Mouse (Mus musculus): ENCODE results near the gene Ccdc117. TPM values are rescaled to one million over a fixed set of nuclear protein-coding genes. Genes with fewer than 3 reads are reported as not detected.

The Ccdc117 gene
- polyA plus RNA-seq (2011; ENCODE audit: insufficient read depth, insufficient read length, low read depth, missing spikeins): 45.4 and 52.0 TPM in 2 replicates

DNA sequence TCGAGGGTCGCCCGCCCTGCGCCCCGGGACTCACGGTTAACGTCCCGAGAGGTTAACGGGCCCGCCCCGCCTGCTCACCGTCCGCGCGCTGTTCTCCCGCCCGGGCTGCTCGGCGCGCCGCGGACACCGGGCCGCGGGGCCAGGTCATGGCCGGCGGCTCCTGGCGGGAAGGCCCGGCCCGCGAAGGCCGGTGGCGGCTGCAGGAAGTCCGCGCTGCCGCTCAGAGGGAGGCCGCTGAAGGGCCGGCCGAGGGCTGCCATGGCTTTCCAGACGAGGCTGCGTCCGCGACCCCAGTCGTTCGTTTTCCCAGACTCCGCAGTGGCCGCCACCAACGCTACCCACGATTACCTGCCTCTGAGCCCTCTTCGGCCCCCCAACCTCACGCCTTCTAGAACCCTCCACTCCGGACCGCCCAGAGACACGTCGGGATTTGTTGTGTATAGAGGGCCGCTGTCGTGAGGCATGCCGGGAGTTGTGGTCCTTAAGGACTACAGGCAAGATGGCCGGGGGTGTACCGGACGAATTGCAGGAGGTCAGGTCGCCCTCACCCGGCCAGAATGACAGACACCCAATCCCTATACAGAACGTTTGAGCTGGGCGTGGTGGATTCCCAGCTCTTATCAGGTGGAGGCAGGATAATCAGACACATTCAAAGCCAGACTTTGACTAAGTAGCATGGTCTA is at the start of gene Ccdc117:
TSS of gene Ccdc117 (minus strand) at position 389 of the 683 bp plus-strand sequence.
- Histone ChIP-seq H3K27ac (ENCODE audit: insufficient read depth, low read length) (0 out of 2 replicates have a peak within 1 kb of the TSS, but pooled peaks have one; percentile 1), H3K4me3 (ENCODE audit: low read depth, low read length) (peak within 1 kb of the TSS; percentile 99)

DNA sequence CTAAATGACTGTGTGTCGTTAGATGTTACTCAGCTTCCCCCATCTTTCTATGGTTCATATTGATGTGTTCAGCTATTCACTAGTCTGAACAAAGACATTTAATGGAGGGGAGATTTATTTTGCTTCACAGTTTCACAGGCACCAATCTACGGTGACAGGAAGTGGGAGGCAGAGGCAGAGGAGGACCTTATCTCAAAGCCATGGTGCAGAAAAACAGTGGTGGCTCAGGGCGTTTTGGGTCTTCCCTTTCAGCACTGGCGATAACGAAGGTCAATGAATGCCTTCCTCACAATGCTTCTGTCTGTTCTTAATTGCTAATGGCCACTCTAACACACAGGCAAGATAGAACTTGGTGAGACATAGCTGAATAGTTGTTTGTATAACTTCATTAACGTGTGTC is 33.1 kb upstream of the Ccdc117 start:
- H3K4me3 ChIP-seq (ENCODE audit: low read depth, low read length): no peak overlapping the region
- peaks cover 2% of the 10 kb centered on the region for H3K4me1 ChIP-seq (ENCODE audit: control insufficient read depth, insufficient read depth, low read length)
- H3K36me3 ChIP-seq (ENCODE audit: control insufficient read depth, insufficient read depth, low read length, poor library complexity, severe bottlenecking): no peaks in the 10 kb centered on the region
- H3K27me3 ChIP-seq (ENCODE audit: control insufficient read depth, insufficient read depth, low read length, poor library complexity, severe bottlenecking): no peaks in the 10 kb centered on the region
- H3K9ac ChIP-seq (ENCODE audit: low read depth, poor library complexity, severe bottlenecking): no peak overlapping the region
- TF ChIP-seq EP300 (IDR thresholded peaks at IDR 0.05; ENCODE audit: insufficient read depth, low read depth, low read length) (no peak), POLR2A (IDR thresholded peaks at IDR 0.05; ENCODE audit: insufficient read depth, low read length) (no peak), CTCF (IDR thresholded peaks at IDR 0.05; ENCODE audit: low read depth, low read length) (no peak)
- H3K27ac ChIP-seq (ENCODE audit: insufficient read depth, low read length): no peak overlapping the region
- no peaks in the 10 kb centered on the region for H3K9me3 ChIP-seq (replicated peaks; ENCODE audit: control insufficient read depth, insufficient read depth, low read length, poor library complexity, severe bottlenecking)

More for the DNA sequence above, at the start of gene Ccdc117:
- TF ChIP-seq CTCF (IDR thresholded peaks at IDR 0.05; ENCODE audit: low read depth, low read length) (peak; percentile 43), POLR2A (IDR thresholded peaks at IDR 0.05; ENCODE audit: insufficient read depth, low read length) (peak; percentile 41), EP300 (IDR thresholded peaks at IDR 0.05; ENCODE audit: insufficient read depth, low read depth, low read length) (no peak)
- H3K27me3 ChIP-seq (ENCODE audit: control insufficient read depth, insufficient read depth, low read length, poor library complexity, severe bottlenecking): no peaks in the 10 kb centered on the region
- H3K9me3 ChIP-seq (replicated peaks; ENCODE audit: control insufficient read depth, insufficient read depth, low read length, poor library complexity, severe bottlenecking): peaks cover 8% of the 10 kb centered on the region
- H3K36me3 ChIP-seq (ENCODE audit: control insufficient read depth, insufficient read depth, low read length, poor library complexity, severe bottlenecking): peaks cover 29% of the 10 kb centered on the region
- peak within 1 kb of the TSS; percentile 97 for H3K9ac ChIP-seq (ENCODE audit: low read depth, poor library complexity, severe bottlenecking)
- no peaks in the 10 kb centered on the region for H3K4me1 ChIP-seq (ENCODE audit: control insufficient read depth, insufficient read depth, low read length)

DNA sequence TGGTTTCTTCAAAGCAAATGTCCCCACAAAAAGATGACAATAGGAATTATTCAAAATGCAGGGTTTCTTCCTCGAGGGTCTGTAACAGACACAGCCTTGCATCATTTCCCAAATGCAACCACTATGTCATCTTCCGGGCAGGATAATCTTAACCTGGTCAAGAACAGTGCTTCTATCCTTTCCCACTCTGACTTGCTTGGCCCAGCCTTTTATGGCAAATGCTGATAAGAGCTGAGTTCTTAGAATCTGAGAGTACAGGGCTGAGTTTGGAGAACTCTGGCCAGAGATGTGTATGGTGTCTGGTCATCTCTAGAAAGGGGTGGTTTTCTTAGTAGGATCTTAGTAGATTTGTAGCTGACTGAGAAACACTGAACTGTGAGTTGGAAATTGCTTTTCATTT is 31.8 kb upstream of the Ccdc117 start:
- no peak overlapping the region for H3K4me3 ChIP-seq (ENCODE audit: low read depth, low read length)
- TF ChIP-seq POLR2A (IDR thresholded peaks at IDR 0.05; ENCODE audit: insufficient read depth, low read length): no peak
- no peak for TF ChIP-seq EP300 (IDR thresholded peaks at IDR 0.05; ENCODE audit: insufficient read depth, low read depth, low read length)
- TF ChIP-seq CTCF (IDR thresholded peaks at IDR 0.05; ENCODE audit: low read depth, low read length): no peak

DNA sequence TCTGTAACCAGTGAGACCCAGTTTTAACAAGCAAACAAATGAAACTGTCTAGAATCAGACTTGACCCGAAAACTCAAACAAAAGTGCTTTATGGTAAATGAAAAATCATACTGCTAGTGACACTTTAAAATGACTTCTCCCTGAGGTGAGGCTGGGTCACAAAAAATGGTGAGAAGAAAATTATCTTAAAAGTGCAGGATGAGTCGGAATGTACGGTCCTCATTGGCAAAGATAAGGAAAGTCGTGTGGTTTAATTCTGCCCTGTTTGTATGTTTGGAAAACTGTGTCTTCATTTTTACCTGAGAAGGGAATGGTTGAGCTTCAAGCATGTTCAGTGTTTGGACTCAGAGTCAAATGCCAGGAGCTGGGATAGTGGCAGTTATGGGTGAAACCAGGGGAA is 29.9 kb upstream of the Ccdc117 start:
- Histone ChIP-seq H3K9ac (ENCODE audit: low read depth, poor library complexity, severe bottlenecking) (no peak overlapping the region), H3K9me3 (replicated peaks; ENCODE audit: control insufficient read depth, insufficient read depth, low read length, poor library complexity, severe bottlenecking) (no peaks in the 10 kb centered on the region), H3K4me1 (ENCODE audit: control insufficient read depth, insufficient read depth, low read length) (no peaks in the 10 kb centered on the region), H3K27me3 (ENCODE audit: control insufficient read depth, insufficient read depth, low read length, poor library complexity, severe bottlenecking) (no peaks in the 10 kb centered on the region), H3K36me3 (ENCODE audit: control insufficient read depth, insufficient read depth, low read length, poor library complexity, severe bottlenecking) (no peaks in the 10 kb centered on the region), H3K4me3 (ENCODE audit: low read depth, low read length) (no peak overlapping the region), H3K27ac (ENCODE audit: insufficient read depth, low read length) (no peak overlapping the region)
- TF ChIP-seq POLR2A (IDR thresholded peaks at IDR 0.05; ENCODE audit: insufficient read depth, low read length): no peak
- no peak for TF ChIP-seq CTCF (IDR thresholded peaks at IDR 0.05; ENCODE audit: low read depth, low read length)
- no peak for TF ChIP-seq EP300 (IDR thresholded peaks at IDR 0.05; ENCODE audit: insufficient read depth, low read depth, low read length)

More for the DNA sequence above, 31.8 kb upstream of the Ccdc117 start:
- H3K27me3 ChIP-seq (ENCODE audit: control insufficient read depth, insufficient read depth, low read length, poor library complexity, severe bottlenecking): no peaks in the 10 kb centered on the region
- no peaks in the 10 kb centered on the region for H3K4me1 ChIP-seq (ENCODE audit: control insufficient read depth, insufficient read depth, low read length)
- no peak overlapping the region for H3K27ac ChIP-seq (ENCODE audit: insufficient read depth, low read length)
- no peaks in the 10 kb centered on the region for H3K36me3 ChIP-seq (ENCODE audit: control insufficient read depth, insufficient read depth, low read length, poor library complexity, severe bottlenecking)
- H3K9me3 ChIP-seq (replicated peaks; ENCODE audit: control insufficient read depth, insufficient read depth, low read length, poor library complexity, severe bottlenecking): no peaks in the 10 kb centered on the region
- H3K9ac ChIP-seq (ENCODE audit: low read depth, poor library complexity, severe bottlenecking): no peak overlapping the region

DNA sequence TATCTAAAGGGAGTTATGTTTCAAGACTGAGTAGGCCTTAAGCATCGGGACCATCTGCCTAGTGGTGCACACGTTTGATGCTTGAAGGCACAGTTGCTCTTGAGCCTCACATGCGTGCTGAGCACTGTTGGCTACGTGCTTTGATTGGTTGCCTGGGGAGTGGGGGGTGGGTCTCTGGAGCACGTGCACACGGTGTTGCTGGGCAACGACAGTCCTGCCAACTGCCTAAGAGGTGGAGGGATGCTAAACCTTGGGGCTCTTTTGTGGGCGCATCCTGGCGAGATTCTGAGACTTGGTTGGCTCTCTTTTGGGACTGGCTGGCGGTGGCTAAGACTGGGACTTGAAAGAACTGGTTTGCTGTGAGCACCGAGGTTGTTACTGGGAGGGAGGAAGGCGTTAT is 27.5 kb upstream of the Ccdc117 start, which contains the start of gene Ankrd36:
TSS of gene Ankrd36 (plus strand) at position 211 of the 400 bp plus-strand sequence.
- no peak for TF ChIP-seq CTCF (IDR thresholded peaks at IDR 0.05; ENCODE audit: low read depth, low read length)
- TF ChIP-seq POLR2A (IDR thresholded peaks at IDR 0.05; ENCODE audit: insufficient read depth, low read length): no peak
- no peak for TF ChIP-seq EP300 (IDR thresholded peaks at IDR 0.05; ENCODE audit: insufficient read depth, low read depth, low read length)
- Histone ChIP-seq H3K9me3 (replicated peaks; ENCODE audit: control insufficient read depth, insufficient read depth, low read length, poor library complexity, severe bottlenecking) (no peaks in the 10 kb centered on the region), H3K27ac (ENCODE audit: insufficient read depth, low read length) (no peak within 1 kb of the TSS), H3K27me3 (ENCODE audit: control insufficient read depth, insufficient read depth, low read length, poor library complexity, severe bottlenecking) (no peaks in the 10 kb centered on the region), H3K36me3 (ENCODE audit: control insufficient read depth, insufficient read depth, low read length, poor library complexity, severe bottlenecking) (no peaks in the 10 kb centered on the region), H3K4me3 (ENCODE audit: low read depth, low read length) (no peak within 1 kb of the TSS), H3K4me1 (ENCODE audit: control insufficient read depth, insufficient read depth, low read length) (no peaks in the 10 kb centered on the region), H3K9ac (ENCODE audit: low read depth, poor library complexity, severe bottlenecking) (no peak within 1 kb of the TSS)

DNA sequence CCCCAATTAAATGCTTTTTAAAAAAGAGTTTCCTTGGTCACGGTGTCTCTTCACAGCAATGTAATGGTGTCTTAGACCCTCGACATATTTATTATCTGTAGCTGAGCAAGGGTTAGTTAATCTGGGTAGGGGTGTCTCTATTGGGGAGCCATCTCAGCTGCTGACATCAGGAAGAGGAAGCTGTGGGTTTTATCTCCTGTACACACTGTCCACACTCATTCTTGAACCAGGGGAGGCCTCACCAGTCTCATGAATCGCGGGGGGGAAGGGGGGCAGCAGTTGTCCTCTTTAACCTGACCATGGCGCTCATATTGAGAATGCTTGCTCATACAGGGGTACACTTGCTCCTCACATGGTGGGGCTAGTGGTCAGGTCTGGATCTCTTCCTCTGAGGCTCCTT is 26.1 kb upstream of the Ccdc117 start:
- H3K9me3 ChIP-seq (replicated peaks; ENCODE audit: control insufficient read depth, insufficient read depth, low read length, poor library complexity, severe bottlenecking): no peaks in the 10 kb centered on the region
- no peak overlapping the region for H3K9ac ChIP-seq (ENCODE audit: low read depth, poor library complexity, severe bottlenecking)
- no peaks in the 10 kb centered on the region for H3K36me3 ChIP-seq (ENCODE audit: control insufficient read depth, insufficient read depth, low read length, poor library complexity, severe bottlenecking)
- no peaks in the 10 kb centered on the region for H3K27me3 ChIP-seq (ENCODE audit: control insufficient read depth, insufficient read depth, low read length, poor library complexity, severe bottlenecking)
- H3K4me3 ChIP-seq (ENCODE audit: low read depth, low read length): no peak overlapping the region
- TF ChIP-seq POLR2A (IDR thresholded peaks at IDR 0.05; ENCODE audit: insufficient read depth, low read length) (no peak), CTCF (IDR thresholded peaks at IDR 0.05; ENCODE audit: low read depth, low read length) (no peak), EP300 (IDR thresholded peaks at IDR 0.05; ENCODE audit: insufficient read depth, low read depth, low read length) (no peak)
- no peaks in the 10 kb centered on the region for H3K4me1 ChIP-seq (ENCODE audit: control insufficient read depth, insufficient read depth, low read length)
- H3K27ac ChIP-seq (ENCODE audit: insufficient read depth, low read length): no peak overlapping the region
